In the genomic region with DNA sequence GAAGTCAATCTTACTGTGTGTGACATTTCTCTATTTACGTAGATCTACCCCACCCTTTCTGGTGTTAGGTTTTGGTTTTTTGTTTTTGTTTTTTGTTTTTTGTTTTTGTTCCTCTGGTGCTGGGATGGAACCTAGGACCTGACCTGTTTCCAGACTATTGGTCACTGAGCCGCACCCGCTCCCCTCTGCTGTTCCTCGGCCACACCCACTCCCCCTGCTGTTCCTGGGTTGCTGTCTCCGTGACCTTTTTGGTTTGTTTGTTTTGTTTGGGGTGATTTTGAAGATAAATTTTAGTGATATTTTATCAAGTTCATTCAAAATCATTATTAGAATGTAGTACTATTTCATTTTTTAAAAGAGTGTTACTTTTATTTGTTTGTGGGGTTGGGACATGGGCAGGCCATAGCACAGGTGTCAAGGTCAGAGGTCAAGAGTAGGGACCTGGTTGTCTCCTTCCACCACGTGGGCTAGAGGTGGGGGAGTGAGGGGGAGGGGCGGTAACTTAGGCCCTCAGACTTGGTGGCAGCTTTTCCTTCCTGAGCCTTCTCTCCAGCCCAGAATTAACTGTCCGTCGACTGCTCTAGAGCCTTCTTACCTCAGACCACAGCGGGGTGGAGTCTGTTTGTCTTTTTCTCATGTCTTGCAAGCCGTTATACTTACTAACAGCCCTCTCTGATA, we compare ENCODE assay signal across 22 mouse cellular contexts.
"Had no signal": no experiment of that assay in that cellular context is flagged by ENCODE, and none has a peak within 500 bp of the region (broad histone marks: within the 10 kb centered on the region; RNA-seq: fewer than 3 reads in every experiment).

No protein-coding gene starts in this region.

- H3K36me3 ChIP-seq: hindbrain, embryonic 13.5 days; hindbrain, embryonic 15.5 days; kidney, embryonic 15.5 days; limb, embryonic 10.5 days; limb, embryonic 12.5 days; liver, embryonic 13.5 days had no signal

- H3K9ac ChIP-seq: heart, embryonic 13.5 days; heart, embryonic 15.5 days; hindbrain, embryonic 13.5 days; hindbrain, embryonic 15.5 days; kidney, embryonic 15.5 days; limb, embryonic 12.5 days; liver, embryonic 13.5 days had no signal

- H3K4me3 ChIP-seq: heart, adult 2 months; heart, embryonic 13.5 days; heart, embryonic 15.5 days; hindbrain, embryonic 13.5 days; hindbrain, embryonic 15.5 days; kidney, embryonic 15.5 days; left cerebral cortex, adult 2 months; limb, embryonic 10.5 days; limb, embryonic 12.5 days; liver, embryonic 13.5 days had no signal

- DNase-seq: gastrocnemius, postnatal 14 days; gastrocnemius, postnatal 36 days; heart, adult 11 months; heart, adult 2 months; heart, postnatal 14 days; heart, postnatal 36 days; kidney, adult 11 months; kidney, adult 2 months; kidney, adult 9 months; kidney, postnatal 14 days; kidney, postnatal 36 days; liver; liver, embryonic 13.5 days had no signal

- H3K4me1 ChIP-seq: heart, embryonic 13.5 days; heart, embryonic 15.5 days; hindbrain, embryonic 13.5 days; hindbrain, embryonic 15.5 days; kidney, embryonic 15.5 days; limb, embryonic 10.5 days; limb, embryonic 12.5 days; liver, embryonic 13.5 days had no signal

- H3K27ac ChIP-seq: heart, adult 2 months; heart, embryonic 13.5 days; heart, embryonic 15.5 days; hindbrain, embryonic 13.5 days; hindbrain, embryonic 15.5 days; kidney, embryonic 15.5 days; kidney, postnatal 0 days; left cerebral cortex, adult 2 months; limb, embryonic 10.5 days; limb, embryonic 12.5 days; liver, embryonic 13.5 days had no signal

- H3K9me3 ChIP-seq: hindbrain, embryonic 15.5 days; limb, embryonic 10.5 days had no signal

- H3K27me3 ChIP-seq: heart, embryonic 13.5 days; heart, embryonic 15.5 days; hindbrain, embryonic 13.5 days; hindbrain, embryonic 15.5 days; kidney, embryonic 15.5 days; limb, embryonic 12.5 days; liver, embryonic 13.5 days had no signal
